Mouse (Mus musculus) hindbrain, embryonic 11.5 days (tissue): Measurements from ENCODE around the gene Gpank1. TPM values are rescaled to one million over a fixed set of nuclear protein-coding genes. Genes with fewer than 3 reads are reported as not detected.
A peak's percentile ranks its signal among the peaks of the same experiment; 100 is the strongest.

Experiments used
- ATAC-seq: fragments of 200-750 bp; cut with Nextera tagmentation; 2 replicates; pipeline ENCODE4 v1.8.0; 2017; ENCODE audit warnings: mild to moderate bottlenecking, moderate TSS enrichment, moderate library complexity; ENCODE audit not compliant: low FRiP score
- DNase-seq: peaks from one replicate; pipeline ENCODE4 v3.0.0-alpha.2; 2015; ENCODE audit warnings: low spot score
- H3K27ac ChIP-seq: fragments of 300-500 bp; sonication (generic); 2 replicates; pipeline ENCODE4 v1.5.1; 2014; ENCODE audit warnings: mild to moderate bottlenecking, low read depth, low read length
- H3K27me3 ChIP-seq: fragments of 300-500 bp; sonication (generic); 2 replicates; pipeline ENCODE4 v1.6.1; 2014; ENCODE audit warnings: mild to moderate bottlenecking, low read length, moderate library complexity, mixed read lengths; ENCODE audit not compliant: control insufficient read depth, insufficient read depth
- H3K36me3 ChIP-seq: fragments of 300-500 bp; sonication (generic); 2 replicates; pipeline ENCODE4 v1.6.1; 2014; ENCODE audit warnings: mild to moderate bottlenecking, low read length, moderate library complexity, mixed read lengths; ENCODE audit not compliant: control insufficient read depth, insufficient read depth
- H3K4me1 ChIP-seq: fragments of 300-500 bp; sonication (generic); replicated peaks from 2 replicates; pipeline ENCODE4 v1.6.1; 2014; ENCODE audit warnings: low read length, mixed read lengths; ENCODE audit not compliant: control insufficient read depth, insufficient read depth
- H3K4me2 ChIP-seq: fragments of 300-500 bp; sonication (generic); replicated peaks from 2 replicates; pipeline ENCODE4 v1.6.1; 2014; ENCODE audit warnings: mild to moderate bottlenecking, low read depth, low read length
- H3K4me3 ChIP-seq: fragments of 300-500 bp; sonication (generic); 2 replicates; pipeline ENCODE4 v1.5.1; 2014; ENCODE audit warnings: low read depth, low read length
- H3K9ac ChIP-seq: fragments of 300-500 bp; sonication (generic); 2 replicates; pipeline ENCODE4 v1.6.1; 2014; ENCODE audit warnings: low read depth, low read length
- H3K9me3 ChIP-seq: fragments of 300-500 bp; sonication (generic); 2 replicates; pipeline ENCODE4 v1.6.1; 2016; ENCODE audit warnings: low read length; ENCODE audit not compliant: control insufficient read depth
- WGBS: fragments of 180-500 bp; shearing (Covaris S2); extraction: QIAGEN DNeasy Blood & Tissue Kit; methylation state at CpG from one replicate; pipeline ENCODE4 v1.1.7; 2014; 5-methylcytosine and 5-hydroxymethylcytosine counted together
- polyA plus RNA-seq: library from polyadenylated mRNA; unstranded; fragments of >200 nt; fragmentation: Nextera tagmentation; extraction: Ambion mirVana; gene quantifications from 2 replicates; pipeline ENCODE4 v1.2.1, GENCODE M21; 2014

Gpank1 gene
- 22.5 and 29.7 TPM in 2 replicates for polyA plus RNA-seq

GRCm38 (mm10) chr17:35121143-35121799 is at the start of gene Gpank1:
TSS of gene Gpank1 (plus strand) at chr17:35121455.
- Histone ChIP-seq H3K9ac (peak within 1 kb of the TSS; percentile 94), H3K4me1 (no peaks in the 10 kb centered on the region; the same call in 1 of the 2 replicates), H3K36me3 (peaks cover 8% of the 10 kb centered on the region; the same call in 1 of the 2 replicates), H3K4me3 (peak within 1 kb of the TSS; percentile 97), H3K27ac (peak within 1 kb of the TSS; percentile 85), H3K27me3 (no peaks in the 10 kb centered on the region), H3K4me2 (peak within 1 kb of the TSS; percentile 97), H3K9me3 (no peaks in the 10 kb centered on the region)
- under 1% methylated on average over 50 of the region's 50 CpGs for WGBS
- peak; percentile 98 for DNase-seq
- ATAC-seq = peak; percentile 96

- DNase-seq (no peak), ATAC-seq (no peak)
- Histone ChIP-seq H3K4me3 (no peak overlapping the region), H3K27ac (no peak overlapping the region), H3K9ac (no peak overlapping the region), H3K9me3 (no peaks in the 10 kb centered on the region), H3K36me3 (no peaks in the 10 kb centered on the region), H3K4me2 (no peak overlapping the region), H3K4me1 (0 out of 2 replicates have a peak, but pooled peaks cover 7% of the 10 kb centered on the region), H3K27me3 (no peaks in the 10 kb centered on the region)
- WGBS = 61% methylated on average over 17 of the region's 17 CpGs
Measured at GRCm38 (mm10) chr17:35074097-35074496, 47.2 kb upstream of the Gpank1 start.

GRCm38 (mm10) chr17:35076507-35077176 is 44.6 kb upstream of the Gpank1 start, which contains the start of gene Ly6g6e:
TSS of gene Ly6g6e (plus strand) at chr17:35076902.
- H3K36me3 ChIP-seq = no peaks in the 10 kb centered on the region
- H3K27me3 ChIP-seq = no peaks in the 10 kb centered on the region
- DNase-seq (no peak), ATAC-seq (no peak)
- no peak within 1 kb of the TSS for H3K27ac ChIP-seq
- H3K4me1 ChIP-seq = 0 out of 2 replicates have a peak, but pooled peaks cover 7% of the 10 kb centered on the region
- peak within 1 kb of the TSS; percentile 25 for H3K9ac ChIP-seq
- no peaks in the 10 kb centered on the region for H3K9me3 ChIP-seq
- 30% methylated on average over 10 of the region's 10 CpGs for WGBS
- H3K4me2 ChIP-seq = peak within 1 kb of the TSS; percentile 26
- H3K4me3 ChIP-seq = no peak within 1 kb of the TSS; the same call in 1 of the 2 replicates

GRCm38 (mm10) chr17:35077285-35077684 is 44.0 kb upstream of the Gpank1 start:
- Histone ChIP-seq H3K4me3 (no peak overlapping the region; the same call in 1 of the 2 replicates), H3K27ac (no peak overlapping the region), H3K9ac (peak overlapping the region; percentile 25), H3K9me3 (no peaks in the 10 kb centered on the region), H3K27me3 (no peaks in the 10 kb centered on the region), H3K36me3 (no peaks in the 10 kb centered on the region), H3K4me2 (peak overlapping the region; percentile 26), H3K4me1 (0 out of 2 replicates have a peak, but pooled peaks cover 7% of the 10 kb centered on the region)
- 37% methylated on average over 2 of the region's 2 CpGs for WGBS
- no peak for ATAC-seq
- peak; percentile 22 for DNase-seq

GRCm38 (mm10) chr17:35077786-35078233 is 43.4 kb upstream of the Gpank1 start, which contains the start of gene Ly6g6d:
TSS of gene Ly6g6d (minus strand) at chr17:35078065.
- Histone ChIP-seq H3K27me3 (no peaks in the 10 kb centered on the region), H3K9ac (peak within 1 kb of the TSS; percentile 25), H3K36me3 (no peaks in the 10 kb centered on the region), H3K4me3 (no peak within 1 kb of the TSS; the same call in 1 of the 2 replicates), H3K4me1 (0 out of 2 replicates have a peak, but pooled peaks cover 7% of the 10 kb centered on the region), H3K9me3 (no peaks in the 10 kb centered on the region), H3K27ac (no peak within 1 kb of the TSS), H3K4me2 (peak within 1 kb of the TSS; percentile 26)
- ATAC-seq = peak; percentile 33; the same call in 1 of the 2 replicates
- DNase-seq = peak; percentile 53
- WGBS = 9% methylated on average over 14 of the region's 14 CpGs

- ATAC-seq (no peak), DNase-seq (no peak)
- H3K4me3 ChIP-seq = no peak overlapping the region
- H3K27me3 ChIP-seq = no peaks in the 10 kb centered on the region
- no peak overlapping the region for H3K27ac ChIP-seq
- H3K4me2 ChIP-seq = no peak overlapping the region
- WGBS = 74% methylated on average over 9 of the region's 9 CpGs
- H3K9me3 ChIP-seq = no peaks in the 10 kb centered on the region
- no peaks in the 10 kb centered on the region for H3K36me3 ChIP-seq
- 0 out of 2 replicates have a peak overlapping the region, but pooled peaks have one; percentile 21 for H3K9ac ChIP-seq
- H3K4me1 ChIP-seq = 0 out of 2 replicates have a peak, but pooled peaks cover 7% of the 10 kb centered on the region
Measured at GRCm38 (mm10) chr17:35079778-35080177, 41.5 kb upstream of the Gpank1 start.

GRCm38 (mm10) chr17:35080248-35080647 is 41.0 kb upstream of the Gpank1 start:
- no peaks in the 10 kb centered on the region for H3K36me3 ChIP-seq
- no peaks in the 10 kb centered on the region for H3K9me3 ChIP-seq
- no peaks in the 10 kb centered on the region for H3K27me3 ChIP-seq
- H3K9ac ChIP-seq = 0 out of 2 replicates have a peak overlapping the region, but pooled peaks have one; percentile 21
- 0 out of 2 replicates have a peak, but pooled peaks cover 7% of the 10 kb centered on the region for H3K4me1 ChIP-seq
- H3K27ac ChIP-seq = no peak overlapping the region
- DNase-seq (no peak), ATAC-seq (no peak)
- no peak overlapping the region for H3K4me2 ChIP-seq
- no peak overlapping the region for H3K4me3 ChIP-seq
- WGBS = 71% methylated on average over 6 of the region's 6 CpGs

- WGBS = 62% methylated on average over 4 of the region's 4 CpGs
- Histone ChIP-seq H3K4me1 (0 out of 2 replicates have a peak, but pooled peaks cover 7% of the 10 kb centered on the region), H3K9me3 (no peaks in the 10 kb centered on the region), H3K4me2 (no peak overlapping the region), H3K27ac (no peak overlapping the region), H3K9ac (no peak overlapping the region), H3K27me3 (no peaks in the 10 kb centered on the region), H3K36me3 (no peaks in the 10 kb centered on the region), H3K4me3 (no peak overlapping the region)
- DNase-seq (no peak), ATAC-seq (no peak)
Measured at GRCm38 (mm10) chr17:35080710-35081109, 40.5 kb upstream of the Gpank1 start.
